Mouse (Mus musculus): ENCODE data around the gene Supt6. TPM values are rescaled to one million over a fixed set of nuclear protein-coding genes. Genes with fewer than 3 reads are reported as not detected.

Supt6 gene
- polyA plus RNA-seq, 1 experiment from 2014 or later, result 38.9 TPM

- Histone ChIP-seq H3K4me2 (no peak overlapping the region), H3K27ac (no peak overlapping the region), H3K36me3 (replicated peaks) (peaks cover 99% of the 10 kb centered on the region), H3K4me3 (replicated peaks) (no peak overlapping the region), H3K27me3 (no peaks in the 10 kb centered on the region), H3K9ac (no peak overlapping the region), H3K9me3 (no peaks in the 10 kb centered on the region), H3K4me1 (peaks cover 6% of the 10 kb centered on the region)
- 87% methylated on average over 7 of the region's 7 CpGs for WGBS
- no peak for ATAC-seq (ENCODE audit: low FRiP score)
Measured at GRCm38 (mm10) chr11:78210615-78211014, 35.2 kb downstream of the Supt6 start.

GRCm38 (mm10) chr11:78209886-78210285 is 35.9 kb downstream of the Supt6 start:
- no peaks in the 10 kb centered on the region for H3K27me3 ChIP-seq
- 93% methylated on average over 6 of the region's 6 CpGs for WGBS

GRCm38 (mm10) chr11:78207190-78207589 is 38.6 kb downstream of the Supt6 start:
- Histone ChIP-seq H3K9me3 (no peaks in the 10 kb centered on the region), H3K27ac (no peak overlapping the region), H3K4me3 (replicated peaks) (no peak overlapping the region), H3K4me2 (no peak overlapping the region), H3K4me1 (peaks cover 7% of the 10 kb centered on the region), H3K27me3 (no peaks in the 10 kb centered on the region), H3K9ac (no peak overlapping the region), H3K36me3 (replicated peaks) (peaks cover 84% of the 10 kb centered on the region)
- WGBS, result 90% methylated on average over 7 of the region's 7 CpGs
- no peak for ATAC-seq (ENCODE audit: low FRiP score)

More at GRCm38 (mm10) chr11:78209886-78210285, 35.9 kb downstream of the Supt6 start:
- H3K36me3 ChIP-seq (replicated peaks), result peaks cover 97% of the 10 kb centered on the region
- H3K4me2 ChIP-seq, result no peak overlapping the region
- no peak overlapping the region for H3K9ac ChIP-seq
- ATAC-seq (ENCODE audit: low FRiP score), result no peak
- no peak overlapping the region for H3K27ac ChIP-seq
- H3K4me1 ChIP-seq, result peaks cover 7% of the 10 kb centered on the region
- no peak overlapping the region for H3K4me3 ChIP-seq (replicated peaks)
- no peaks in the 10 kb centered on the region for H3K9me3 ChIP-seq

- no peak for ATAC-seq (ENCODE audit: low FRiP score)
Measured at GRCm38 (mm10) chr11:78205361-78206206, 40.2 kb downstream of the Supt6 start.

GRCm38 (mm10) chr11:78204287-78204686 is 41.5 kb downstream of the Supt6 start:
- Histone ChIP-seq H3K36me3 (replicated peaks) (peaks cover 56% of the 10 kb centered on the region), H3K4me2 (no peak overlapping the region), H3K9me3 (no peaks in the 10 kb centered on the region), H3K27ac (0 out of 2 replicates have a peak overlapping the region, but pooled peaks have one; percentile 5), H3K4me3 (replicated peaks) (no peak overlapping the region), H3K4me1 (peaks cover 7% of the 10 kb centered on the region), H3K9ac (no peak overlapping the region), H3K27me3 (no peaks in the 10 kb centered on the region)
- WGBS, result 85% methylated on average over 6 of the region's 6 CpGs
- ATAC-seq (ENCODE audit: low FRiP score), result no peak

More at GRCm38 (mm10) chr11:78205361-78206206, 40.2 kb downstream of the Supt6 start:
- Histone ChIP-seq H3K27me3 (no peaks in the 10 kb centered on the region), H3K9me3 (no peaks in the 10 kb centered on the region), H3K4me3 (replicated peaks) (no peak overlapping the region), H3K9ac (no peak overlapping the region), H3K36me3 (replicated peaks) (peaks cover 69% of the 10 kb centered on the region), H3K27ac (peak overlapping the region; percentile 48), H3K4me1 (peaks cover 7% of the 10 kb centered on the region), H3K4me2 (no peak overlapping the region)
- 73% methylated on average over 13 of the region's 13 CpGs for WGBS

GRCm38 (mm10) chr11:78202372-78202771 is 43.4 kb downstream of the Supt6 start:
- Histone ChIP-seq H3K27me3 (no peaks in the 10 kb centered on the region), H3K4me3 (replicated peaks) (no peak overlapping the region), H3K27ac (no peak overlapping the region), H3K4me1 (peaks cover 7% of the 10 kb centered on the region), H3K9me3 (no peaks in the 10 kb centered on the region), H3K4me2 (no peak overlapping the region), H3K36me3 (replicated peaks) (peaks cover 37% of the 10 kb centered on the region), H3K9ac (no peak overlapping the region)
- no peak for ATAC-seq (ENCODE audit: low FRiP score)
- 94% methylated on average over 3 of the region's 3 CpGs for WGBS

- no peak for ATAC-seq (ENCODE audit: low FRiP score)
- H3K27ac ChIP-seq, result no peak overlapping the region
- 0 out of 2 replicates have a peak, but pooled peaks cover 4% of the 10 kb centered on the region for H3K27me3 ChIP-seq
- no peaks in the 10 kb centered on the region for H3K9me3 ChIP-seq
- H3K9ac ChIP-seq, result no peak overlapping the region
- 59% methylated on average over 23 of the region's 23 CpGs for WGBS
- H3K4me2 ChIP-seq, result peak overlapping the region; percentile 48
- peaks cover 30% of the 10 kb centered on the region for H3K36me3 ChIP-seq (replicated peaks)
- H3K4me3 ChIP-seq (replicated peaks), result peak overlapping the region; percentile 33
- peaks cover 13% of the 10 kb centered on the region for H3K4me1 ChIP-seq
Measured at GRCm38 (mm10) chr11:78195101-78195863, 50.5 kb downstream of the Supt6 start.

- H3K4me3 ChIP-seq (replicated peaks), result peak overlapping the region; percentile 33
- 6% methylated on average over 30 of the region's 30 CpGs for WGBS
- no peak overlapping the region for H3K9ac ChIP-seq
- H3K27me3 ChIP-seq, result 0 out of 2 replicates have a peak, but pooled peaks cover 4% of the 10 kb centered on the region
- peak; percentile 55 for ATAC-seq (ENCODE audit: low FRiP score)
- peaks cover 20% of the 10 kb centered on the region for H3K4me1 ChIP-seq
- peak overlapping the region; percentile 48 for H3K4me2 ChIP-seq
- H3K36me3 ChIP-seq (replicated peaks), result peaks cover 31% of the 10 kb centered on the region
- no peaks in the 10 kb centered on the region for H3K9me3 ChIP-seq
- no peak overlapping the region for H3K27ac ChIP-seq
Measured at GRCm38 (mm10) chr11:78194411-78195100, 51.2 kb downstream of the Supt6 start.

GRCm38 (mm10) chr11:78193113-78193512 is 52.7 kb downstream of the Supt6 start, which contains the start of gene Proca1:
TSS of gene Proca1 (plus strand) at chr11:78193392.
- Histone ChIP-seq H3K9ac (no peak within 1 kb of the TSS), H3K4me3 (replicated peaks) (no peak within 1 kb of the TSS), H3K36me3 (replicated peaks) (peaks cover 31% of the 10 kb centered on the region), H3K27ac (no peak within 1 kb of the TSS), H3K9me3 (no peaks in the 10 kb centered on the region), H3K4me2 (peak within 1 kb of the TSS; percentile 48), H3K4me1 (peaks cover 23% of the 10 kb centered on the region), H3K27me3 (0 out of 2 replicates have a peak, but pooled peaks cover 4% of the 10 kb centered on the region)
- 90% methylated on average over 1 of the region's 1 CpGs for WGBS
- ATAC-seq (ENCODE audit: low FRiP score), result no peak

GRCm38 (mm10) chr11:78190041-78190440 is 55.7 kb downstream of the Supt6 start:
- peak overlapping the region; percentile 73 for H3K4me3 ChIP-seq (replicated peaks)
- H3K9ac ChIP-seq, result no peak overlapping the region
- no peak for ATAC-seq (ENCODE audit: low FRiP score)
- H3K27me3 ChIP-seq, result no peaks in the 10 kb centered on the region
- no peaks in the 10 kb centered on the region for H3K9me3 ChIP-seq
- WGBS, result 72% methylated on average over 6 of the region's 6 CpGs
- peak overlapping the region; percentile 63 for H3K4me2 ChIP-seq
- peaks cover 31% of the 10 kb centered on the region for H3K36me3 ChIP-seq (replicated peaks)
- H3K4me1 ChIP-seq, result peaks cover 26% of the 10 kb centered on the region
- peak overlapping the region; percentile 96 for H3K27ac ChIP-seq

GRCm38 (mm10) chr11:78189234-78190040 is 56.4 kb downstream of the Supt6 start:
- Histone ChIP-seq H3K27ac (peak overlapping the region; percentile 96), H3K4me2 (peak overlapping the region; percentile 63), H3K36me3 (replicated peaks) (peaks cover 31% of the 10 kb centered on the region), H3K4me1 (peaks cover 20% of the 10 kb centered on the region), H3K27me3 (no peaks in the 10 kb centered on the region), H3K4me3 (replicated peaks) (peak overlapping the region; percentile 73), H3K9ac (peak overlapping the region; percentile 90), H3K9me3 (no peaks in the 10 kb centered on the region)
- under 1% methylated on average over 42 of the region's 42 CpGs for WGBS
- ATAC-seq (ENCODE audit: low FRiP score), result peak; percentile 87
